Mouse (Mus musculus): ENCODE results near the gene Wdr20. TPM values are rescaled to one million over a fixed set of nuclear protein-coding genes. Genes with fewer than 3 reads are reported as not detected.

Gene Wdr20
- polyA plus RNA-seq, 1 experiment: 36.4 TPM

- H3K4me1 ChIP-seq (ENCODE audit: control insufficient read depth, insufficient read depth, low read length): no peaks in the 10 kb centered on the region
These were observed 41.4 kb upstream of the Wdr20 start for GRCm38 (mm10) chr12:110696173-110696974.

DNA sequence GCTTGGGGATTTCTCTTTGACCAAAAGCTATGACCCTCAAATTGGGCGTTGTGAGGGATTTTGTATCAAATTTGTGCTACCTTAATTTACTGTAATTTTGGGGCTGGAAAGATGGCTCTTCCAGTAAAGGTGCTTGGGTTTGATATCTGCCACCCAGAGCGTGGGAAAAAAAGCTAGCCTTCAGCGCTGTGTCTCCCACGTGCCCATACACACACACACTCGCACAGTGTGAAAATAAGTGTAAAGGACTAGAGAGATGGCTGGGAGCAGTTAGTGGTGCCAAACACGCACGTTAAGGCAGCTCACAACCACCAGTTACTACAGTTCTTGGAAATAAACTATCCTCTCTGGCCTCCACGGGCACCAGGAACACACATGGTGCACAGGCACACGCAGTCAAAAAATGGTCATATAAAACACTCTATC is 40.8 kb upstream of the Wdr20 start:
- no peaks in the 10 kb centered on the region for H3K27me3 ChIP-seq (ENCODE audit: control insufficient read depth, insufficient read depth, low read length, poor library complexity, severe bottlenecking)
- peaks cover 31% of the 10 kb centered on the region for H3K36me3 ChIP-seq (ENCODE audit: control insufficient read depth, insufficient read depth, low read length, poor library complexity, severe bottlenecking)
- H3K27ac ChIP-seq (ENCODE audit: insufficient read depth, low read length): peak overlapping the region; percentile 91
- TF ChIP-seq CTCF (IDR thresholded peaks at IDR 0.05; ENCODE audit: low read depth, low read length) (no peak), EP300 (IDR thresholded peaks at IDR 0.05; ENCODE audit: insufficient read depth, low read depth, low read length) (no peak), POLR2A (IDR thresholded peaks at IDR 0.05; ENCODE audit: insufficient read depth, low read length) (peak; percentile 18)
- no peaks in the 10 kb centered on the region for H3K4me1 ChIP-seq (ENCODE audit: control insufficient read depth, insufficient read depth, low read length)
- H3K9ac ChIP-seq (ENCODE audit: low read depth, poor library complexity, severe bottlenecking): peak overlapping the region; percentile 94
- peak overlapping the region; percentile 80 for H3K4me3 ChIP-seq (ENCODE audit: low read depth, low read length)
- no peaks in the 10 kb centered on the region for H3K9me3 ChIP-seq (replicated peaks; ENCODE audit: control insufficient read depth, insufficient read depth, low read length, poor library complexity, severe bottlenecking)

More at GRCm38 (mm10) chr12:110696173-110696974, 41.4 kb upstream of the Wdr20 start:
- TF ChIP-seq CTCF (IDR thresholded peaks at IDR 0.05; ENCODE audit: low read depth, low read length) (no peak), POLR2A (IDR thresholded peaks at IDR 0.05; ENCODE audit: insufficient read depth, low read length) (peak; percentile 94), EP300 (IDR thresholded peaks at IDR 0.05; ENCODE audit: insufficient read depth, low read depth, low read length) (peak; percentile 61)
- Histone ChIP-seq H3K9me3 (replicated peaks; ENCODE audit: control insufficient read depth, insufficient read depth, low read length, poor library complexity, severe bottlenecking) (no peaks in the 10 kb centered on the region), H3K4me3 (ENCODE audit: low read depth, low read length) (peak overlapping the region; percentile 87), H3K27ac (ENCODE audit: insufficient read depth, low read length) (peak overlapping the region; percentile 91), H3K36me3 (ENCODE audit: control insufficient read depth, insufficient read depth, low read length, poor library complexity, severe bottlenecking) (peaks cover 37% of the 10 kb centered on the region), H3K27me3 (ENCODE audit: control insufficient read depth, insufficient read depth, low read length, poor library complexity, severe bottlenecking) (no peaks in the 10 kb centered on the region), H3K9ac (ENCODE audit: low read depth, poor library complexity, severe bottlenecking) (peak overlapping the region; percentile 100)

GRCm38 (mm10) chr12:110697457-110697856 is 40.3 kb upstream of the Wdr20 start:
- peak overlapping the region; percentile 91 for H3K27ac ChIP-seq (ENCODE audit: insufficient read depth, low read length)
- no peaks in the 10 kb centered on the region for H3K4me1 ChIP-seq (ENCODE audit: control insufficient read depth, insufficient read depth, low read length)
- H3K36me3 ChIP-seq (ENCODE audit: control insufficient read depth, insufficient read depth, low read length, poor library complexity, severe bottlenecking): peaks cover 29% of the 10 kb centered on the region
- H3K9me3 ChIP-seq (replicated peaks; ENCODE audit: control insufficient read depth, insufficient read depth, low read length, poor library complexity, severe bottlenecking): no peaks in the 10 kb centered on the region
- peak overlapping the region; percentile 94 for H3K9ac ChIP-seq (ENCODE audit: low read depth, poor library complexity, severe bottlenecking)
- H3K4me3 ChIP-seq (ENCODE audit: low read depth, low read length): peak overlapping the region; percentile 80
- TF ChIP-seq POLR2A (IDR thresholded peaks at IDR 0.05; ENCODE audit: insufficient read depth, low read length) (no peak), EP300 (IDR thresholded peaks at IDR 0.05; ENCODE audit: insufficient read depth, low read depth, low read length) (no peak), CTCF (IDR thresholded peaks at IDR 0.05; ENCODE audit: low read depth, low read length) (no peak)
- H3K27me3 ChIP-seq (ENCODE audit: control insufficient read depth, insufficient read depth, low read length, poor library complexity, severe bottlenecking): no peaks in the 10 kb centered on the region

DNA sequence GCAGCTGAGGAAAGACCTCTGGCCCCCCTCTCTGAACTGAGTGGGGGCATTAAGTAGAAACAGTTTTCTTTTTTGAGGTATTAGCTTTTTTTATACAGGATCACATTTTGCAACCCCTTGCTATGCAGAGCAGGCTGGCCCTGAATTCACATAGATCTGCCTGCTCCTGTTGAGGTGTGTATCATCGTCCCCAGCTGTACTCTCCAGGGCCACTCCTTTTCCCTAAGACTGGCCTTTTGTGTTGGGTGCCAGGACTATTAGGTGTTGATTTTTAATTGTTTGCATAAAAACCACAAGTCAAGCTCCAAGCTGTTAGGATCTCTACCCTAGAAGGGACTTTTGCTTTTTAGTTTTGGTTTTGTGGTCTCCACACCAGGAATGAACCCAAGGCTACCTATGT is 39.7 kb upstream of the Wdr20 start:
- Histone ChIP-seq H3K9ac (ENCODE audit: low read depth, poor library complexity, severe bottlenecking) (peak overlapping the region; percentile 94), H3K36me3 (ENCODE audit: control insufficient read depth, insufficient read depth, low read length, poor library complexity, severe bottlenecking) (peaks cover 24% of the 10 kb centered on the region), H3K27me3 (ENCODE audit: control insufficient read depth, insufficient read depth, low read length, poor library complexity, severe bottlenecking) (no peaks in the 10 kb centered on the region), H3K4me3 (ENCODE audit: low read depth, low read length) (peak overlapping the region; percentile 32), H3K4me1 (ENCODE audit: control insufficient read depth, insufficient read depth, low read length) (no peaks in the 10 kb centered on the region), H3K27ac (ENCODE audit: insufficient read depth, low read length) (peak overlapping the region; percentile 91), H3K9me3 (replicated peaks; ENCODE audit: control insufficient read depth, insufficient read depth, low read length, poor library complexity, severe bottlenecking) (no peaks in the 10 kb centered on the region)
- TF ChIP-seq CTCF (IDR thresholded peaks at IDR 0.05; ENCODE audit: low read depth, low read length) (no peak), POLR2A (IDR thresholded peaks at IDR 0.05; ENCODE audit: insufficient read depth, low read length) (no peak), EP300 (IDR thresholded peaks at IDR 0.05; ENCODE audit: insufficient read depth, low read depth, low read length) (no peak)

DNA sequence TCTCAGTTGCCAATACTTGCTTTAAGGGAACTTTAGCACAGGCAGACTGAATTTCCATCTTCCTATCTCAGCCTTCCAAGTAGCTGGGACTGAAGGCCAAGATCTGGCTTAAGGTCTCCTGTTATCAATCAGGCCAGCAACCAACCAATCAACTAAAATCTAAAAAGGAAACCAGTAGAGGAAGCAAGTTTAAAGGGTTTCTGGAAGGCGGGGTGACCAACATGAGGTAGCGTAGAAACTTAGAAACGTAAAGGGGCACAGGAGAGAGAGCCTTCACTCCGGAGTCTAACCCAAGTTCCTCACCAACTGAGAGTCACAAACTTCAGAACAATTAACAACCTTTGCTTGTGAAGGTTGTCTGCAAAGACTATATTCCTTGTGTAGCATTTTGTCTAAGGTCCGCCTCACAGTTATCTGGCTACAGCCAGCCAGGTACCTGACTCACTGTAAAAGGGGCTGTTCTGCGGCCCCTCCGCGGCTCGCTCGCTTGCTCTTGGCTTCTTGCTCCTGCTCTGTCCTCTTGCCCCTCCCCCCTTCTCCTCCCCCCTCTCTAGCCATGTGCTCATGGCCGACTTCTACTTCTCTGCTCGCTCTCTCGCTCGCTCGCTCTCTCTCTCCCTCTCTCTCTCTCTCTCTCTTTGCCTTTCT is 39.1 kb upstream of the Wdr20 start:
- peak overlapping the region; percentile 32 for H3K4me3 ChIP-seq (ENCODE audit: low read depth, low read length)

More for the DNA sequence above, 39.1 kb upstream of the Wdr20 start:
- H3K36me3 ChIP-seq (ENCODE audit: control insufficient read depth, insufficient read depth, low read length, poor library complexity, severe bottlenecking): peaks cover 19% of the 10 kb centered on the region
- H3K9me3 ChIP-seq (replicated peaks; ENCODE audit: control insufficient read depth, insufficient read depth, low read length, poor library complexity, severe bottlenecking): no peaks in the 10 kb centered on the region
- H3K27ac ChIP-seq (ENCODE audit: insufficient read depth, low read length): peak overlapping the region; percentile 91
- TF ChIP-seq POLR2A (IDR thresholded peaks at IDR 0.05; ENCODE audit: insufficient read depth, low read length) (no peak), CTCF (IDR thresholded peaks at IDR 0.05; ENCODE audit: low read depth, low read length) (no peak), EP300 (IDR thresholded peaks at IDR 0.05; ENCODE audit: insufficient read depth, low read depth, low read length) (peak; percentile 55; the same call in 1 of the 2 replicates)
- no peaks in the 10 kb centered on the region for H3K27me3 ChIP-seq (ENCODE audit: control insufficient read depth, insufficient read depth, low read length, poor library complexity, severe bottlenecking)
- H3K4me1 ChIP-seq (ENCODE audit: control insufficient read depth, insufficient read depth, low read length): no peaks in the 10 kb centered on the region
- H3K9ac ChIP-seq (ENCODE audit: low read depth, poor library complexity, severe bottlenecking): peak overlapping the region; percentile 94

All from ES-Bruce4 (cell line).